Mouse (Mus musculus) intestine, embryonic 15.5 days (tissue): ENCODE measurements around the gene Ccdc88a. TPM values are rescaled to one million over a fixed set of nuclear protein-coding genes. Genes with fewer than 3 reads are reported as not detected.

Source experiments
- ATAC-seq: fragments of 200-750 bp; cut with Nextera tagmentation; 2 replicates; pipeline ENCODE4 v1.8.0; 2017; ENCODE audit warnings: moderate TSS enrichment, moderate library complexity
- H3K27ac ChIP-seq: fragments of 300-500 bp; sonication (generic); 2 replicates; pipeline ENCODE4 v1.5.1; 2015; ENCODE audit warnings: mild to moderate bottlenecking, inconsistent platforms
- H3K27me3 ChIP-seq: fragments of 300-500 bp; sonication (generic); replicated peaks from 2 replicates; pipeline ENCODE4 v1.6.1; 2015; ENCODE audit warnings: inconsistent platforms
- H3K36me3 ChIP-seq: fragments of 300-500 bp; sonication (generic); 2 replicates; pipeline ENCODE4 v1.6.1; 2015; ENCODE audit warnings: inconsistent platforms
- H3K4me1 ChIP-seq: fragments of 300-500 bp; sonication (generic); replicated peaks from 2 replicates; pipeline ENCODE4 v1.6.1; 2015; ENCODE audit warnings: inconsistent platforms
- H3K4me2 ChIP-seq: fragments of 300-500 bp; sonication (generic); replicated peaks from 2 replicates; pipeline ENCODE4 v1.6.1; 2015; ENCODE audit warnings: mild to moderate bottlenecking, inconsistent platforms
- H3K4me3 ChIP-seq: fragments of 300-500 bp; sonication (generic); replicated peaks from 2 replicates; pipeline ENCODE4 v1.5.1; 2015; ENCODE audit warnings: inconsistent platforms
- H3K9ac ChIP-seq: fragments of 300-500 bp; sonication (generic); 2 replicates; pipeline ENCODE4 v1.6.1; 2015; ENCODE audit warnings: inconsistent platforms
- H3K9me3 ChIP-seq: fragments of 300-500 bp; sonication (generic); 2 replicates; pipeline ENCODE4 v1.6.1; 2016; ENCODE audit warnings: inconsistent platforms
- WGBS: fragments of 180-500 bp; shearing (Covaris S2); methylation state at CpG from one replicate; pipeline ENCODE4 v1.1.7; 2015; 5-methylcytosine and 5-hydroxymethylcytosine counted together
- polyA plus RNA-seq: library from polyadenylated mRNA; unstranded; fragments of >200 nt; fragmentation: Nextera tagmentation; extraction: Ambion mirVana; gene quantifications from 2 replicates; pipeline ENCODE4 v1.2.1, GENCODE M21; 2015

Ccdc88a gene
- polyA plus RNA-seq, 1 experiment from 2014 or later, result 20.9 TPM

DNA sequence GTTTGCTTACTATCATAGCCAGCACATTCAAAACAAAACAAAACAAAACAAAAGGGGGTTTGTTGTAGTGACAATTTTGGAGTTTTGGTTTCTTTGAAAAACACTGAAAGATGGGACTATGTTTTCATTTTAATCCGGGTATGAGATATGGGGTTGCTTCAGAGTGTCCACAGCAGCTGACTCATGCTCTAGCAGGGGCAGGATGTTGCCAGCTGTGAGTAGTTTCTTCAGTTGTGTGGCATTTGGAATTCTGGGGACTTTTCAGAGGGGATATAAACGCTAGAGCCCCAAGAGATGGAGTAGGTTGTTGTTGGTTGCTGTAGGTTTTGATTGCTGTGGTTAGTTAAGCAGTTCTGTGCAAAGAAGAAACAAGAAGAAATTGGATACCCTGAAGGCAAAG is 10.0 kb downstream of the Ccdc88a start:
- H3K4me3 ChIP-seq, result no peak overlapping the region
- H3K4me1 ChIP-seq, result no peaks in the 10 kb centered on the region
- H3K9ac ChIP-seq, result no peak overlapping the region
- no peaks in the 10 kb centered on the region for H3K9me3 ChIP-seq
- 72% methylated on average over 2 of the region's 2 CpGs for WGBS
- no peak overlapping the region for H3K27ac ChIP-seq
- no peak overlapping the region for H3K4me2 ChIP-seq
- H3K36me3 ChIP-seq, result no peaks in the 10 kb centered on the region
- H3K27me3 ChIP-seq, result no peaks in the 10 kb centered on the region
- no peak for ATAC-seq

DNA sequence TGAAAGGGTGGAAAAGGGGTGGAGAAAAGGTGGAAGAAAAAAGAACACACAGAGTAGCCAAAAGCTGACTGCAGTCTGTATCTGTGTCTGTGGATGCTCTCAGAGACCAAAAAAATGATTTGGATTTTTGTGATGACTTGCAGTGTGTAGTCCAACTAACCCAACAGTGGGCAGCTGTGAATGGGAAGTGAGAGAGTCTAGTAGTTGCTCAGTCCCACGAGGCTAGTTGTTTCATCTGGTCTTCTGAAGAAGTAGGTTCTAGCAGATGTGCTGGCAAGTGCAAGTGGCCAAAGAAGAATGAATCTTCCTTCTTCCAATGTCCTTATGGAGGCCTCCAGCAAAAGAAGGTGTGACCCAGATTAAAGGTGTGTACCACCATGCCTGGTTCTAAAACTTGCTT is 10.5 kb downstream of the Ccdc88a start:
- Histone ChIP-seq H3K36me3 (no peaks in the 10 kb centered on the region), H3K4me1 (no peaks in the 10 kb centered on the region), H3K9ac (no peak overlapping the region), H3K27ac (no peak overlapping the region), H3K9me3 (no peaks in the 10 kb centered on the region), H3K4me2 (no peak overlapping the region), H3K27me3 (no peaks in the 10 kb centered on the region), H3K4me3 (no peak overlapping the region)
- no peak for ATAC-seq
- 82% methylated on average over 1 of the region's 1 CpGs for WGBS

DNA sequence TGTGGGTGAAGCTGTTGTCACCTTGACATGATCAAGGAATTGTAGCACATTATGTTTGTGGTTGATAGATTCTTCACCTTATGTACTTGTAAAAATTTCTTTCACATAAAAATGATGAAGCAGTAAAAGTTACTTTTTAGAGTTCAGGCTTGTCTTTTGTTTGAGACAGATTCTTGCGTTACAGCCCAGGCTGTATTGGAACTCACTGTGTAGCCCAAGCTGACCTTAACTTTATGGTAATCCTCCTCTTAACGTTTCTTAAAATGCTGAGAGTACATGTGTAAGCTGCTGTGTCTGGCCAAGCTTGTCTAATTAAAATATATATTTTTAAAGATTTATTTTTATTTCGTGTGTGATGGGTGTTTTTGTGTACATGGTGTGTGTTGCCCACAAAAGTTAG is 11.2 kb downstream of the Ccdc88a start:
- no peaks in the 10 kb centered on the region for H3K4me1 ChIP-seq
- 83% methylated on average over 3 of the region's 3 CpGs for WGBS
- no peak for ATAC-seq
- no peaks in the 10 kb centered on the region for H3K36me3 ChIP-seq
- H3K27me3 ChIP-seq, result no peaks in the 10 kb centered on the region
- H3K9me3 ChIP-seq, result no peaks in the 10 kb centered on the region
- H3K4me3 ChIP-seq, result no peak overlapping the region
- no peak overlapping the region for H3K9ac ChIP-seq
- H3K27ac ChIP-seq, result no peak overlapping the region
- no peak overlapping the region for H3K4me2 ChIP-seq

DNA sequence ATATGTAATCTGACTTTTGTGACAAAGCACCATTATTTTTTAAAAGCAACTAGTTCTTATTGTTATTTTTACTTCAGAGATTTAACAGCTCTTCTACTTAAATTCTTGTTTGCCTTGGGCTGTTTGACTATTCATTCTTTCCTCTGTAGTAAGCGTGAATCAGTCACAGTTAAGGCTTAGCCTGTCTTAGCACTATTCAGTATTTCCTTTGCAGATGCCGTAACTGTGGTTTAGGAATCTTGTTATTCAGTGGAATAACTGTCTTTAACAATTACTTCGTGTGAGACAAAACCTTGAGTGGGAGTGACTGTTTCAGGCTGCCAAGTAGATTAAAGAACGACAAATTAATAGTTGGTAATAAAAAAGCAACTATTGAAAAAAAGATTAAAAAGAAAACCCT is 16.5 kb downstream of the Ccdc88a start:
- no peaks in the 10 kb centered on the region for H3K36me3 ChIP-seq
- H3K27me3 ChIP-seq, result no peaks in the 10 kb centered on the region
- H3K27ac ChIP-seq, result no peak overlapping the region
- H3K4me2 ChIP-seq, result no peak overlapping the region
- no peaks in the 10 kb centered on the region for H3K4me1 ChIP-seq
- ATAC-seq, result no peak
- H3K4me3 ChIP-seq, result no peak overlapping the region
- WGBS, result 81% methylated on average over 4 of the region's 4 CpGs
- no peaks in the 10 kb centered on the region for H3K9me3 ChIP-seq
- no peak overlapping the region for H3K9ac ChIP-seq

DNA sequence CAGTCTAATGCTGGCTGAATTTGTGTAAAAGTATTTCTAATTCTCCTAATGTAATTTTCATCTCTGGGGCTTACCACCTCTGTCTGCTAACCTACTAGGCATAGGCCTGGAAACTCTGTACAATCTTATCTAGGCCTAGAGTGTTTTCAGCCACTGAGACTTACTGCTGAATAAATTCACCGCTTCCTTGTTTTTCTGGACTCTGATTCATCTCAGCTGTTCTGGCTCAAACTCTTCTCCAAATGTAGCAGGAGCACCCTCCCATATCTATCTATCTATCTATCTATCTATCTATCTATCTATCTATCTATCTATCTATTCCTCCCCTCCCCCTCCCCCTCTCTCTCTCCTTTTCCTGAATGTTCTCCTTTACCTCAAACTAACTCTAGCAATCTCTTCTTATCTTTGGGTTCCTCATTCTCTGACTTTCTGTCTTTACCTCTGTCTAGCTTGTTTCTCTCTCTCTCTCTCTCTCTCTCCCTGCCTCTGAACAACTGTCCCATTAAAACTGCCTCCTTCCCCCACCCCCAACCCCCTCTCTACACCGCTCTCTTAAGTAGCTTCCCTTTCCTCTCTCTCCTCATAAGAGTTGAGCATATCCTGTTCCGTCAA is 21.8 kb downstream of the Ccdc88a start:
- H3K9me3 ChIP-seq, result no peaks in the 10 kb centered on the region
- H3K4me1 ChIP-seq, result no peaks in the 10 kb centered on the region
- H3K27ac ChIP-seq, result no peak overlapping the region
- no peaks in the 10 kb centered on the region for H3K36me3 ChIP-seq
- no peak overlapping the region for H3K4me3 ChIP-seq
- H3K9ac ChIP-seq, result no peak overlapping the region
- ATAC-seq, result no peak
- no peak overlapping the region for H3K4me2 ChIP-seq
- no peaks in the 10 kb centered on the region for H3K27me3 ChIP-seq
- 91% methylated on average over 3 of the region's 3 CpGs for WGBS

DNA sequence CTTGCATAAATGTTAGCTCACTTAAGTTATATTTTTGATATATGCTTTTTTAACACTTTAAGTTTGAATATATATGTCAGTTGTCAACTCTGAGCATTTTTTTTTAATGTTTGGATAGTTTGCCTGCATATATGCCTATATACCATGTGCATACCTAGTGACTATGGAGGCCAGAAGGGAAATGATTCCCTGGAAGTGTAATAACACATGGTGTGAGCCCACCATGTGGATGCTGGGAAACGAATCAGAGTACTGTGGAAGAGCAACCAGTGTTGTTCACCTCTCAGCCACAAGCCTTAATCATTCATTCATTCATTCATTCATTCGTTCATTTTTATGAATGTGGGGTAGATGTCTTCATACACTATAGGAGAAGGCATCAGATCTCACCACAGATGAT is 26.9 kb downstream of the Ccdc88a start:
- H3K27ac ChIP-seq, result no peak overlapping the region
- H3K9ac ChIP-seq, result no peak overlapping the region
- no peaks in the 10 kb centered on the region for H3K27me3 ChIP-seq
- 89% methylated on average over 2 of the region's 2 CpGs for WGBS
- no peaks in the 10 kb centered on the region for H3K4me1 ChIP-seq
- no peak overlapping the region for H3K4me3 ChIP-seq
- no peak overlapping the region for H3K4me2 ChIP-seq
- no peaks in the 10 kb centered on the region for H3K9me3 ChIP-seq
- ATAC-seq, result no peak
- H3K36me3 ChIP-seq, result no peaks in the 10 kb centered on the region

DNA sequence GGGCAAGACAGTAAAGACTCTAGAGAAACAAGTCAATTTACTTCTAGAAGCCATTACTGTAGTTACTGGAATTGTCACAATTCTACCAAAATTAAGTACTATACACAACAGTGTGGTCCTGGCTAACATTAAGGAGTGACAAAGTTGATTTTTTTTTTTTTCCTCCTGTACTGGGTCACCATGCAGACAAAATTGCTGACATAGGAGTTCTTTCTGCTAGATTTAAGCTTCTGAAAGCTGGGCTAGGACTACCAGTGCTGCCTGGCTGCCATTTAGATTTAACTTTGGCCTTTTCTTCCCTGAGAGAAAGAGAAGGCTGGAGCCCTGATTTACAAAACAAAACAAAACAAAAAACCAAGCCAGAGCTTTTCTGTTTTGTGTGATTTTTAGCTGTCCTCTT is 32.8 kb downstream of the Ccdc88a start:
- H3K4me2 ChIP-seq, result no peak overlapping the region
- no peak overlapping the region for H3K4me3 ChIP-seq
- H3K27me3 ChIP-seq, result no peaks in the 10 kb centered on the region
- no peaks in the 10 kb centered on the region for H3K9me3 ChIP-seq
- H3K27ac ChIP-seq, result no peak overlapping the region
- H3K36me3 ChIP-seq, result no peaks in the 10 kb centered on the region
- no peak for ATAC-seq
- no peaks in the 10 kb centered on the region for H3K4me1 ChIP-seq
- no peak overlapping the region for H3K9ac ChIP-seq

DNA sequence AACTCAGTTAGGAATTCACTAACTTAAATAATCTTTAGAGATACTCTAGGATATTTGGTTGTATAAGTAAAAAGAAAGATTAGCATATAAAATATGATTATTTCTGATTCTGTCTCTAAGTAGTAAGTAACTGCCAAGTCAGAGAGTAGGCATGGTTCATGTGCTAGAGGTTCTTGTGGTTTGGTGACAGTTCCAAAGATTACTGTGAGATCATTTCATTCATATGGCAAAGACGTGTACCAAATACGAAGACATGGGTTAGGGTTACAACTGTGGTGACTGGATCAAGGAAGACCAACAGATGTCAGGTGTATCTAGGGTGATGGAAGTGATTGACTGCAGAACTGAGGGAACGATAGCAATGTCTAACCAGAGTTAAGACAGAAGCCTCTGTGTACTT is 50.0 kb downstream of the Ccdc88a start:
- Histone ChIP-seq H3K9me3 (no peaks in the 10 kb centered on the region), H3K4me1 (no peaks in the 10 kb centered on the region), H3K4me3 (no peak overlapping the region), H3K27ac (no peak overlapping the region), H3K4me2 (no peak overlapping the region), H3K9ac (no peak overlapping the region), H3K27me3 (no peaks in the 10 kb centered on the region), H3K36me3 (no peaks in the 10 kb centered on the region)
- WGBS, result 92% methylated on average over 3 of the region's 3 CpGs
- no peak for ATAC-seq

DNA sequence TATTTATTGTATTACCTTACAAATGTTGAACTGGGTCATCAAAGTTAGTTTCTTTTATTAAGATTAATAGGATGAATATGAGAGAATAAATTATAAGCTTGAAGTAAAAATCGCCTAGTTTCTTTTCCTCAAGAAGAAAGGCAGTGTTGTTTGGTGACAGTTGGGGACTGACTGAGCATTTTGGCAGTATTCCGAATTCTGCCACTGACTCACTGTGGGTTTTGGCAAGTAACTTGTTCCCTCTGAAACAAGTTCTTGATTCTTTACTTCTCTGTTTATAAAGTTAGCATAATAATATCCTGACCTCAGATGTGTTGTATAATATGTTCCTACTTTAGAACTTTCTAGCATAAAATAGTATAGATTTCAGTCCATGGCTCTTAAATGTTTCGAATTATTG is 55.3 kb downstream of the Ccdc88a start:
- H3K27ac ChIP-seq, result no peak overlapping the region
- no peak overlapping the region for H3K4me3 ChIP-seq
- H3K9ac ChIP-seq, result no peak overlapping the region
- no peak overlapping the region for H3K4me2 ChIP-seq
- H3K27me3 ChIP-seq, result no peaks in the 10 kb centered on the region
- no peaks in the 10 kb centered on the region for H3K4me1 ChIP-seq
- no peaks in the 10 kb centered on the region for H3K36me3 ChIP-seq
- WGBS, result 84% methylated on average over 3 of the region's 3 CpGs
- ATAC-seq, result no peak
- H3K9me3 ChIP-seq, result no peaks in the 10 kb centered on the region

DNA sequence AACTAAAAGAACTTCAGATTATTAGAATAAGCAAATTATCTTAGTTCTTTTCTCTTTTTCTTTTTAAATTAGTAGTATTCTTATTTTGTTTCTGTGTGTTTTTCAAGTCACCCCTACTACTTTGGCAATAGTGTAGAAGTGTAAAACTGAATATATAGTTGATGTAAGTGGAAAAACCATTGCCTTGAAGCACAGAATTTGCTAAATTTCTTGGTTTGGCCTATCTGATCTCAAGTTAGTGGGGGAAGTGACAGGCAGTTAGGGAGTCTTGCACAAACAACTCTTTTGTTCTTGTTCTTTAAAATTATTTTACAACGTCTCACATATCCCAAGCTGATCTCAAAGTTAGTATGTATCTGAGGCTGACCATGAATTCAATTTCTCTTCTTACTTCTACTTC is 57.6 kb downstream of the Ccdc88a start:
- Histone ChIP-seq H3K9me3 (no peaks in the 10 kb centered on the region), H3K9ac (no peak overlapping the region), H3K27ac (no peak overlapping the region), H3K27me3 (no peaks in the 10 kb centered on the region), H3K4me1 (no peaks in the 10 kb centered on the region), H3K4me2 (no peak overlapping the region), H3K4me3 (no peak overlapping the region), H3K36me3 (no peaks in the 10 kb centered on the region)
- 83% methylated on average over 1 of the region's 1 CpGs for WGBS
- ATAC-seq, result no peak

DNA sequence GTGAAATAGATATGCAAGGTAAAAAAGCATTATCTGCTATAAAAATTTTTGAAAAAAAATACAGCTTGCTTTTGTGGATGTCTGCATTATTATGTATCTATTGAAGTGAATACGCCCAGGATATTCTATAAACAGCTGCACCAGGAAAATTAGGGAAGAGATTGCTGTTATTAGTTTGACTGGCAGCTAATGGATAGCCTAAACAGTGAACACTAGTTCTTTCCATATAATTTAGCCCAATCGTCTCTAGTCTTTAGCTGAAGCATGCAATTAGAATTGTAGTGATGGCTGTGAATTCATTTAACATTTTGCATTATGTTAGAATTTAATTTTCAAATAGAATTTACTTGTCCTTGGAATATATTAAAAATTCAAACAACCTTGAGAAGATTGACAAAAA is 75.3 kb downstream of the Ccdc88a start:
- no peak overlapping the region for H3K9ac ChIP-seq
- WGBS, result 78% methylated on average over 2 of the region's 2 CpGs
- H3K4me1 ChIP-seq, result no peaks in the 10 kb centered on the region
- H3K4me2 ChIP-seq, result no peak overlapping the region
- no peak overlapping the region for H3K4me3 ChIP-seq
- no peaks in the 10 kb centered on the region for H3K27me3 ChIP-seq
- no peak overlapping the region for H3K27ac ChIP-seq
- ATAC-seq, result no peak
- H3K36me3 ChIP-seq, result no peaks in the 10 kb centered on the region
- H3K9me3 ChIP-seq, result no peaks in the 10 kb centered on the region

DNA sequence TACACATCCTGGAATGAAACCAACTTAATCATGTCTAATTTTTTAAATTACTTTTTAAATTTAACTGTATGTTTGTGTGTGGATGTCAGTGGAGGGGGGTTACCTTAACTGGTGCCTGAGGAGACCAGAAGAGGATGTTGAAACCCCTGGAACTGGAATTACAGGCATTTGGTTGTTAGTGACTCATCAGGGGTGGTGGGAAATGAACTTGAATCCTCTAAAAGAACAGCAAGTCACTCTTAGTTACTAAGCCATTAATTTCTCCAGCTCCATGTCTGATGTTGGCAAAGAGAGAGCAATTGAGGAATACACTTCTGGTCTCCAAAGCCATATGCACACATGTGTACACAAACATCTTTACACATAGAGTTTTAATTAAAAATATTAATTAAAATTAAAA is 101.2 kb downstream of the Ccdc88a start:
- H3K27ac ChIP-seq, result no peak overlapping the region
- no peaks in the 10 kb centered on the region for H3K27me3 ChIP-seq
- H3K4me1 ChIP-seq, result no peaks in the 10 kb centered on the region
- no peak overlapping the region for H3K9ac ChIP-seq
- H3K4me3 ChIP-seq, result no peak overlapping the region
- H3K4me2 ChIP-seq, result no peak overlapping the region
- H3K36me3 ChIP-seq, result peaks cover 3% of the 10 kb centered on the region; the same call in 1 of the 2 replicates
- no peak for ATAC-seq
- no peaks in the 10 kb centered on the region for H3K9me3 ChIP-seq

DNA sequence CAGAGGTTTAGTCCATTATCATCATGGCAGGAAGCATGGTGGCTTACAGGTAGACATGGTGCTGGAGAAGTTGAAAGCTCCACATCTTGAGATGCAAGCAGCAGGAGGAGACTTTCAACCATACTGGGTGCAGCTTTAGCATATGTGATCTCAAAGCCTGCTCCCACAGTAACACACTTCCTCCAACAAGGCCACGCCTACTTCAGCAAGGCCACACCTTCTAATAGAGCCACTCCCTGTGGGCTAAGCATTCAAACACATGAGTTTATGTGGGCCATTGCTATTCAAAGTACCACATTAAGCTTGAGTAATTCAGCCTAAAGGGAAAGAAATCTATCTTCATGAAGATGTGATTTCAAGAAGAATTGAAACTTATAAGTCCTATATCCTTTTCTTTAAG is 119.7 kb downstream of the Ccdc88a start:
- Histone ChIP-seq H3K27ac (no peak overlapping the region), H3K36me3 (no peaks in the 10 kb centered on the region), H3K4me3 (no peak overlapping the region), H3K27me3 (no peaks in the 10 kb centered on the region), H3K9ac (no peak overlapping the region), H3K4me1 (no peaks in the 10 kb centered on the region), H3K4me2 (no peak overlapping the region), H3K9me3 (no peaks in the 10 kb centered on the region)
- no peak for ATAC-seq
- WGBS, result 84% methylated on average over 1 of the region's 1 CpGs

DNA sequence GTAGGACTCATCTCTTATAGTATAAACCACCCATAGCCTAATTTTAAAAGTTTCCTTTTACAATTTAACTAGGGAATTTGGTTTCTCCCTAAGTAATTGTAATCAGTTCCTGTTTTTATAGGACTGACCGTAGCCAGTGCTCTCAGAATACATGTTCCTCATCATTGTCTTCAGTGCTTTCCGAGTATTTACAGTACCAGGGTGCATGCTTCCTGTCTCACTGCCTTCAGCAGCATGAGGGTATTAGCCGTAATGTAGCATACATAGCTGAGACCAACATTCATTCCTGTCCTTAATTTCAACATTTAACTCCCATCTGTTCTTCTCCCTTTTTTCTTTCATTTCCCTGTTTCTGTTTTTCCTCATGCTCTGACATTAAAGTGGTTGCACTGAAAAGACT is 123.5 kb downstream of the Ccdc88a start:
- ATAC-seq, result no peak
- WGBS, result 54% methylated on average over 3 of the region's 3 CpGs
- Histone ChIP-seq H3K4me3 (no peak overlapping the region), H3K27ac (no peak overlapping the region), H3K27me3 (no peaks in the 10 kb centered on the region), H3K9me3 (no peaks in the 10 kb centered on the region), H3K36me3 (no peaks in the 10 kb centered on the region), H3K4me2 (no peak overlapping the region), H3K4me1 (no peaks in the 10 kb centered on the region), H3K9ac (no peak overlapping the region)
